Mouse (Mus musculus): Measurements from ENCODE around the gene Cbx2.

DNA sequence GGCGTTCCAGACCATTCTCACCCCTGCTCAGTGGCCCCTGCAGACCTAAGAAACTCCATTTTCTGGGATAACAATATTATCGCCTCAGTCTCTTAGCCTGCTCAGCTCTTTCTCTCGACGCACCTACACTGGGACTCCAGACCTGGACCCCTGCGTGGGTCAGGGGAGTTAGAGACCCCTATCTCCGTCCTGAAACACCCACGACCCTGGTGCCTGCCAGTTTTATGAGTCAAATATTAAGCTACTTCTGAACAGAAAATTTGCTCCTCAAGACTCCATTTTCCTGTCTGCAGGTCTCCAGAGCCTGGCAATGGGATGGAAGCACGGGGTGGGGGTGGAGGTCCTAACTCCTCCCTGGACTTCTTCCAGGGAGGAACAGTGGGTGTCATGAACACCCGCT, 34.5 kb downstream of the Cbx2 start:
- TF ChIP-seq POLR2A (IDR thresholded peaks at IDR 0.05; ENCODE audit: control insufficient read depth, extremely low read depth, insufficient read depth, low read length, poor library complexity) (no peak), CTCF (IDR thresholded peaks at IDR 0.05; ENCODE audit: borderline replicate concordance, control insufficient read depth, extremely low read depth, insufficient read depth, low read length, poor library complexity) (no peak)
